Mouse (Mus musculus) liver, embryonic 13.5 days (tissue): ENCODE measurements around the gene Wwox. TPM values are rescaled to one million over a fixed set of nuclear protein-coding genes. Genes with fewer than 3 reads are reported as not detected.

ENCODE experiments used
- ATAC-seq: fragments of 200-750 bp; cut with Nextera tagmentation; 2 replicates; pipeline ENCODE4 v1.8.0; 2017; ENCODE audit warnings: low read depth, mild to moderate bottlenecking, moderate number of reproducible peaks, moderate library complexity
- DNase-seq: peaks from one replicate; pipeline ENCODE4 v3.0.0; 2022
- H3K27ac ChIP-seq: fragments of 300-500 bp; sonication (generic); 2 replicates; pipeline ENCODE4 v1.5.1; 2015; ENCODE audit warnings: moderate library complexity, mild to moderate bottlenecking, inconsistent platforms
- H3K27me3 ChIP-seq: fragments of 300-500 bp; sonication (generic); 2 replicates; pipeline ENCODE4 v1.6.1; 2015; ENCODE audit warnings: mild to moderate bottlenecking, inconsistent platforms
- H3K36me3 ChIP-seq: fragments of 300-500 bp; sonication (generic); 2 replicates; pipeline ENCODE4 v1.6.1; 2015; ENCODE audit warnings: mild to moderate bottlenecking, inconsistent platforms
- H3K4me1 ChIP-seq: fragments of 300-500 bp; sonication (generic); replicated peaks from 2 replicates; pipeline ENCODE4 v1.6.1; 2015; ENCODE audit warnings: inconsistent platforms
- H3K4me2 ChIP-seq: fragments of 300-500 bp; sonication (generic); 2 replicates; pipeline ENCODE4 v1.6.1; 2015; ENCODE audit warnings: inconsistent platforms, mild to moderate bottlenecking, moderate library complexity
- H3K4me3 ChIP-seq: fragments of 300-500 bp; sonication (generic); replicated peaks from 2 replicates; pipeline ENCODE4 v1.5.1; 2015; ENCODE audit warnings: mild to moderate bottlenecking, inconsistent platforms
- H3K9ac ChIP-seq: fragments of 300-500 bp; sonication (generic); 2 replicates; pipeline ENCODE4 v1.6.1; 2015; ENCODE audit warnings: mild to moderate bottlenecking, inconsistent platforms
- H3K9me3 ChIP-seq: fragments of 300-500 bp; sonication (generic); replicated peaks from 2 replicates; pipeline ENCODE4 v1.6.1; 2016; ENCODE audit warnings: inconsistent platforms
- WGBS: fragments of 180-500 bp; shearing (Covaris S2); methylation state at CpG from one replicate; pipeline ENCODE4 v1.1.7; 2015; ENCODE audit not compliant: insufficient replicate concordance; 5-methylcytosine and 5-hydroxymethylcytosine counted together
- polyA plus RNA-seq: library from polyadenylated mRNA; unstranded; fragments of >200 nt; fragmentation: Nextera tagmentation; extraction: Ambion mirVana; gene quantifications from 2 replicates; pipeline ENCODE4 v1.2.1, GENCODE M21; 2015

Wwox gene
- polyA plus RNA-seq, 1 experiment from 2014 or later: 4.0 TPM

- no peak for DNase-seq
- Histone ChIP-seq H3K4me2 (no peak overlapping the region), H3K4me3 (no peak overlapping the region), H3K9ac (no peak overlapping the region), H3K36me3 (no peaks in the 10 kb centered on the region), H3K4me1 (no peaks in the 10 kb centered on the region), H3K27ac (no peak overlapping the region), H3K27me3 (no peaks in the 10 kb centered on the region), H3K9me3 (no peaks in the 10 kb centered on the region)
- no peak for ATAC-seq
- 53% methylated on average over 9 of the region's 9 CpGs for WGBS
Observed at GRCm38 (mm10) chr8:114634669-114635410, 195.4 kb downstream of the Wwox start.

DNA sequence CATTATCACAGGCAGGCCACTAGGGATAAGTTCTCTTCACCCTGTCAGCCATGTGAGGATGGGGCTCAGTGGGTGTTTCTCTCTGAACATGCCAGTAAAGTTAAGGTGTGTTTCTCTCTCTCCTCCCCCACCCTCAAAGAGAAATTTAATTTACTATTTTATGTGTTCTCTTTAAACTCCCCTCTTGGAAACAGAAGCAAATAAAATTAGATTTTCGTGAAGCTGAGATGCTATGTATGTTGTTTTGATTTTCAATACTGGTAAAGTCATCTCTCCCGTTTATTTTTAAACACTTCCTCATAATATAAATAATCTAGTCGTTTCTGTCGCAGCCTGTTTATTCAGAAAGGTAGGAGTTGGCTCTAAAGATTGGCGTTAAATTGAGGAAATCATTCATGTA, 196.9 kb downstream of the Wwox start:
- Histone ChIP-seq H3K9me3 (no peaks in the 10 kb centered on the region), H3K4me3 (no peak overlapping the region), H3K9ac (no peak overlapping the region), H3K4me1 (no peaks in the 10 kb centered on the region), H3K27me3 (no peaks in the 10 kb centered on the region), H3K27ac (no peak overlapping the region), H3K36me3 (no peaks in the 10 kb centered on the region), H3K4me2 (no peak overlapping the region)
- ATAC-seq: no peak
- WGBS: 44% methylated on average over 5 of the region's 5 CpGs
- DNase-seq: no peak

DNA sequence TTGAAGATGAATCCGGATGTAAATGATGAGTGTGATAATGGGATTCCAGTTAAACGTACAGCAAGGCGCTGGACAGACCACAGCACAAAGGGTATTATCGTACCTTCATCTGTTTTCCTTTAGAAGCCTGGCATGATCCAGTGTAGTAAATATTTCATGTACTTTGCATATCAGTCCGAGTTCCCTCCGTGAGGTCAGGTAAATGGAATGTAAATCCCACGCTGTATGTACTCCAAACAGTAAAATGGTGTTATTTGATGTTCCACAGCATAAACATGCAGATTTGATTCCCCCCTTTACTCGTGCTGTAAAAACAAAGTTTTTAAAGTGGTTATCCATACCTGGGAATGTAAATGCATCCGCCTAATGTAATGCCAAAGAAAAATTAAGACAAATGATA, 202.4 kb downstream of the Wwox start:
- no peak overlapping the region for H3K27ac ChIP-seq
- H3K27me3 ChIP-seq: no peaks in the 10 kb centered on the region
- H3K9me3 ChIP-seq: no peaks in the 10 kb centered on the region
- no peaks in the 10 kb centered on the region for H3K36me3 ChIP-seq
- H3K4me2 ChIP-seq: no peak overlapping the region
- no peak overlapping the region for H3K4me3 ChIP-seq
- ATAC-seq (no peak), DNase-seq (no peak)
- WGBS: 70% methylated on average over 9 of the region's 9 CpGs
- H3K9ac ChIP-seq: no peak overlapping the region
- H3K4me1 ChIP-seq: no peaks in the 10 kb centered on the region

DNA sequence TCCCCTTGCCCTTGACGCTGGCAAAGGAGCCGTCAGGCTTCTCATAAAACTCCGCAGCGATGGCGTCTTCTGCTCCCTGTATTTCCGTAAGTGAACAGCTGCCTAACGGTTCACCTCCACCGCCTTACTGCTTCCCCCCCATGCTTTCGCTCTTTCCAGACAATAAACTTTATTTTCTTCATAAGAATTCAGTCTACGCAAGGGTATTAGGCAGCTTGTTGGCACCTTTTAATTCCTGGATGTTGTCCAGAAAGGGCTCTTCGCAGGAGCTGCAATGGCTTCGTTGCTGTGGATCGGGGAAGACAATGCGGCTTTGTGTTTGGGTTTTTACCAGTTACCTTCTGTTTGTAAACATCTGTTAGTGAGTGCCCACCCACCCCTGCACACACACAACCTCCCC, 211.3 kb downstream of the Wwox start:
- Histone ChIP-seq H3K27ac (no peak overlapping the region), H3K9ac (no peak overlapping the region), H3K4me2 (no peak overlapping the region), H3K4me3 (no peak overlapping the region), H3K36me3 (no peaks in the 10 kb centered on the region), H3K9me3 (no peaks in the 10 kb centered on the region), H3K4me1 (no peaks in the 10 kb centered on the region), H3K27me3 (no peaks in the 10 kb centered on the region)
- DNase-seq: no peak
- no peak for ATAC-seq
- 85% methylated on average over 14 of the region's 14 CpGs for WGBS

DNA sequence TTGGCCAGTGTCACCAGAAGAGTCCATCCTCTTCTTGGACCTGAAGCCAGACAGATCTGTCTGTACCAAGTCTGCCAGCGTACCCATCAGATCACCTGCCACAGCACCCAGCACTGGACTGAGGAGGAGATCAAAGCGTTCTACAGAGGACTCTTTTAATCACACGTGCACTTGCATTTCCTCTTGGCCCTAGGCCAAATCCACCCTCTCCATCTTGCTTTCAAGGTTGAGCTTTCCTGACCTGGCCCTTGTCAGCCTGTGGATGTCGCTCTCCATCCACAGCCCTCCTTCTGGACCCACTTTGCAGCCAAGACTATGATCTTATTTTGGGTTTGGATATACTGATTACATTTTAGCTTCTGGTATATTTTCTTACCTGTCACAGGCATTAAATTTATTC, 218.3 kb downstream of the Wwox start:
- Histone ChIP-seq H3K27me3 (no peaks in the 10 kb centered on the region), H3K9me3 (no peaks in the 10 kb centered on the region), H3K4me1 (no peaks in the 10 kb centered on the region), H3K9ac (no peak overlapping the region), H3K4me3 (no peak overlapping the region), H3K36me3 (no peaks in the 10 kb centered on the region), H3K27ac (no peak overlapping the region), H3K4me2 (no peak overlapping the region)
- no peak for DNase-seq
- ATAC-seq: no peak
- 53% methylated on average over 4 of the region's 4 CpGs for WGBS

DNA sequence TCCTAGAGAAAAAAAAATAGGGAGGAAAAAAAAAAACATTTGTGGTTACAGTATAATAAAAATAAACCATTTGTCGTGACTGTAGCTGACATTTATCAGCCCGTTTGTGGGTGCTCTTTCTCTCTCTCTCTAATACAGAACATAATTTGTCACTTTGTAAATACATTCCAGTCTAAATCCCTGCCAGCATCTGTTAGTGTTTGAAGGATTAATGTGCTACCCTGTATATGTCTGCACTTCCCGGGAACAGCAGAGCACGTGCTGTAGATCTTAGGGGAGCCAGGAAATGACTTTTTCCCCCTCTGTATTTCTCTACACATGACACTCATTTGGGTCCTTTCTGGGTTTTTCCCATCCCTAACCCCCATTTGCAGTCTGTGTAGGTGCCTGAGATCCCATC, 219.0 kb downstream of the Wwox start:
- Histone ChIP-seq H3K4me3 (no peak overlapping the region), H3K27me3 (no peaks in the 10 kb centered on the region), H3K4me2 (no peak overlapping the region), H3K9ac (no peak overlapping the region), H3K4me1 (no peaks in the 10 kb centered on the region), H3K36me3 (no peaks in the 10 kb centered on the region), H3K9me3 (no peaks in the 10 kb centered on the region), H3K27ac (no peak overlapping the region)
- 64% methylated on average over 4 of the region's 4 CpGs for WGBS
- ATAC-seq: no peak
- no peak for DNase-seq

DNA sequence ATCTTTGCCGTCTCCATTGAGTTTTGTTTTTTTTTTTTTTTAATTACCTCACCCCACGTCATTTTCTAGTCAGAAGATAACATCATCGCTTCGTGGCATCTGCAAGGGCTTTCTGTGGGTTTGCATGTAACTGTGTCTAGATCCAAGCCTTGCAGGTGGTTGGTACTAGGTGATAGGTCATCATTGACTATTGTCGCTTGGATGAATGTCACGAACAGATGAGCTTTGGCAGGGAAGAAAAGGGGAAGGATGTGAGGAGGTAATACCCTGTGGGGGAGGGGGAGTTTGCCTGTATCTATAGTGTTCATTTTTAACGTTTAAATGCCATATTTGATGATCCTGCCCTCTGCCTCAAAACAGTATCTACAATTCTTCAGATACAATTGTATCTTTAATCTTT, 223.6 kb downstream of the Wwox start:
- no peak overlapping the region for H3K27ac ChIP-seq

GRCm38 (mm10) chr8:114665521-114665920, 226.1 kb downstream of the Wwox start:
- Histone ChIP-seq H3K4me1 (no peaks in the 10 kb centered on the region), H3K36me3 (no peaks in the 10 kb centered on the region), H3K9me3 (no peaks in the 10 kb centered on the region), H3K9ac (no peak overlapping the region), H3K27ac (no peak overlapping the region), H3K4me3 (no peak overlapping the region), H3K4me2 (no peak overlapping the region), H3K27me3 (no peaks in the 10 kb centered on the region)
- ATAC-seq (no peak), DNase-seq (no peak)
- WGBS: 67% methylated on average over 6 of the region's 6 CpGs

More for the DNA sequence above, 223.6 kb downstream of the Wwox start:
- no peak overlapping the region for H3K4me3 ChIP-seq
- WGBS: 31% methylated on average over 7 of the region's 7 CpGs
- H3K4me1 ChIP-seq: no peaks in the 10 kb centered on the region
- H3K36me3 ChIP-seq: no peaks in the 10 kb centered on the region
- DNase-seq (no peak), ATAC-seq (no peak)
- no peaks in the 10 kb centered on the region for H3K9me3 ChIP-seq
- no peaks in the 10 kb centered on the region for H3K27me3 ChIP-seq
- H3K4me2 ChIP-seq: no peak overlapping the region
- no peak overlapping the region for H3K9ac ChIP-seq

DNA sequence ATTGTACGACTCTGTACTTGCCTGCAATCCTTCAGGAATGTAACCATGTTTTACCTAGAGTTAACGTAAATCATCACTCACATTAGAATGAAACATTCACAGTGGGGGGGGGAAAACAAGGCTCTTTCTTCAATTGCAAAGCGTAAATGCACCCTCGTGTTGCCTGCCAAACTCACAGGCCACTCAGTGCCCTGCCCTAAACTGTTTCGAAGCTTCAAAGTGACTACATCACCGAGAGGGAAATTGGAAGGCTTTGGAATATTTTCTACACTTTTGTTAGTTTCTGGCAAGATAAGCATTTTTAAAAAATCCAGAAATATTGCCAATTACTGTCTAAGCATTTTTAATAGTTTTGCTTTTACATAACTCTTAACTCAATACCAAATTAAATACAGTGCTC, 231.3 kb downstream of the Wwox start:
- H3K27me3 ChIP-seq: no peaks in the 10 kb centered on the region
- DNase-seq (no peak), ATAC-seq (no peak)
- no peaks in the 10 kb centered on the region for H3K9me3 ChIP-seq
- no peak overlapping the region for H3K4me3 ChIP-seq
- H3K4me1 ChIP-seq: no peaks in the 10 kb centered on the region
- no peak overlapping the region for H3K9ac ChIP-seq
- H3K4me2 ChIP-seq: no peak overlapping the region
- WGBS: 64% methylated on average over 6 of the region's 6 CpGs
- no peak overlapping the region for H3K27ac ChIP-seq
- H3K36me3 ChIP-seq: no peaks in the 10 kb centered on the region

GRCm38 (mm10) chr8:114671237-114671674, 231.8 kb downstream of the Wwox start:
- ATAC-seq: no peak
- H3K27ac ChIP-seq: no peak overlapping the region

GRCm38 (mm10) chr8:114673416-114673815, 234.0 kb downstream of the Wwox start:
- DNase-seq (no peak), ATAC-seq (no peak)
- Histone ChIP-seq H3K4me3 (no peak overlapping the region), H3K9me3 (no peaks in the 10 kb centered on the region), H3K27me3 (no peaks in the 10 kb centered on the region), H3K4me2 (no peak overlapping the region), H3K4me1 (no peaks in the 10 kb centered on the region), H3K9ac (no peak overlapping the region), H3K27ac (no peak overlapping the region), H3K36me3 (no peaks in the 10 kb centered on the region)
- WGBS: 66% methylated on average over 3 of the region's 3 CpGs

More at GRCm38 (mm10) chr8:114671237-114671674, 231.8 kb downstream of the Wwox start:
- WGBS: 68% methylated on average over 9 of the region's 9 CpGs
- no peak for DNase-seq
- H3K36me3 ChIP-seq: no peaks in the 10 kb centered on the region
- H3K4me3 ChIP-seq: no peak overlapping the region
- H3K9ac ChIP-seq: no peak overlapping the region
- no peak overlapping the region for H3K4me2 ChIP-seq
- no peaks in the 10 kb centered on the region for H3K4me1 ChIP-seq
- no peaks in the 10 kb centered on the region for H3K9me3 ChIP-seq
- no peaks in the 10 kb centered on the region for H3K27me3 ChIP-seq

GRCm38 (mm10) chr8:114675151-114675550, 235.7 kb downstream of the Wwox start:
- Histone ChIP-seq H3K4me1 (no peaks in the 10 kb centered on the region), H3K27ac (no peak overlapping the region), H3K36me3 (no peaks in the 10 kb centered on the region), H3K4me3 (no peak overlapping the region), H3K9ac (no peak overlapping the region), H3K9me3 (no peaks in the 10 kb centered on the region), H3K27me3 (no peaks in the 10 kb centered on the region), H3K4me2 (no peak overlapping the region)
- ATAC-seq (no peak), DNase-seq (no peak)
- 69% methylated on average over 7 of the region's 7 CpGs for WGBS
